Mouse (Mus musculus): Measurements from ENCODE around the gene Fam50b. TPM values are rescaled to one million over a fixed set of nuclear protein-coding genes. Genes with fewer than 3 reads are reported as not detected.

Gene Fam50b
- total RNA-seq, 1 experiment from 2014 or later, result not detected

DNA sequence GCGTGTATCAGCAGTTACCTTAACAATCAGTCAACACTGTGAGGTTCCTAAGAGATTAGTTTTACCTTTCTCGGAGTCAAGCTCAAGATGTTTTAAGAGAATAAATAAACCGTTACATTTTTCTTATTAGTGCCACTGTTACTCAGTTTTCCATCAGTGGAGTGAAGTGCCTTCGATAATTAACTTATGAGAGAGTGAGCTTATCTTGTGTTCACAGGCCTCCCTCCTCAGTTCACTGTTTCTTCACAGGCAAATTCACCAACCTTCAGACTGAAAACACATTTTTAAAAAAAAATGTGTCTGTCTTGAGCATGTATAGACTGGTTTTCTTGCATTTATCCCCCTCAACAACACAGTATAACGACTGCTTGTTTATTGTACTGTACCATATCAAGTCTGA, 52.0 kb downstream of the Fam50b start:
- ATAC-seq (replicated peaks; ENCODE audit: insufficient number of reproducible peaks, low FRiP score, low TSS enrichment, poor library complexity, severe bottlenecking), result no peak

DNA sequence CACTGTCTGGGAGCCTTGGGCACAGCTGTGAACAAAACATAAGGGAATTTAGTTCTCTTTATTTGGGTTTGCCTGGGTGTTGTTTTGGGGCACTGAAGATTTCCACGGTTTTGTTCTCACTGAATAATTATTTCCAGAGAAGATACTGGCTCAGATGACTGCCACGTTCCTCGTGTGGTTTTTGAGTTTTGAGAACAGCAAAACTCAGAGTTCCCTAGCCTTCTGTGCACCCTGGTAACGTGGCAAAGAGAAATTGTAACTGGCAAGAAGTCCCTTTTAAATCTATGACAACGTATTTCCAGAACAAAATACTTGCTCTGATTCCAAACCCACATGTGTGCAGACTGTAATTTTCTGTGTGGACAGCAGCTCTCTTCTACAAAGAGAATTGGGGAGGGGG, 52.9 kb downstream of the Fam50b start:
- ATAC-seq (replicated peaks; ENCODE audit: insufficient number of reproducible peaks, low FRiP score, low TSS enrichment, poor library complexity, severe bottlenecking), result no peak

DNA sequence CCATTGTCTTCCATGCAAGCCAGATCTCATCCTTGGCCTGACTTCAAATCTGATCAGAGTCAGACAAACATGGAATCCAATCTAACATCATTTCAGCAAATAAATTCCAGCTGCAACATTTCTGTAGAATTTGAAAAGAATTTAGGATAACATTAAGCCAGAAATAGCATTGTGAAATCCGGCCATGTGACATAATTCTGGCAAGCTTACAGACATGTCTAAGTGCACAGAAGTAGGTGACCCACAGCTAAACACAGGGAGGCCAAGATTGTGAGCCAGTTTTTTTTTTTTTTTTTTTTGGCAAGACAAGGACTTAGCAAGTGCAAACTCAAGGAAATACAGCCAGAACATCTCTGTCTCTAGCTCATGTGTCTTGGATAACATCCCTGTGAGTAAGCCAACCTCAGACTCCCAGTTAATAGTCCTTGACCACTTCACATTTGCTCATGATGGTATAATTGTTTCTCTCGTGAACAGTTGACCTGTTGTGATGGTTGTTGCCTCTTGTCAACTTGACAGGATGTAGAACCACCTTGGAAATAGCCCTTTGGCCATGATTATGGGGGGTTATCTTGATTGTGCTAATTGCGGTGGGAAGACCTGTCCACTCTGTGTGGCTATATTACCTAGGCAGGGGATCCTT, 54.6 kb downstream of the Fam50b start:
- no peak for ATAC-seq (replicated peaks; ENCODE audit: insufficient number of reproducible peaks, low FRiP score, low TSS enrichment, poor library complexity, severe bottlenecking)

DNA sequence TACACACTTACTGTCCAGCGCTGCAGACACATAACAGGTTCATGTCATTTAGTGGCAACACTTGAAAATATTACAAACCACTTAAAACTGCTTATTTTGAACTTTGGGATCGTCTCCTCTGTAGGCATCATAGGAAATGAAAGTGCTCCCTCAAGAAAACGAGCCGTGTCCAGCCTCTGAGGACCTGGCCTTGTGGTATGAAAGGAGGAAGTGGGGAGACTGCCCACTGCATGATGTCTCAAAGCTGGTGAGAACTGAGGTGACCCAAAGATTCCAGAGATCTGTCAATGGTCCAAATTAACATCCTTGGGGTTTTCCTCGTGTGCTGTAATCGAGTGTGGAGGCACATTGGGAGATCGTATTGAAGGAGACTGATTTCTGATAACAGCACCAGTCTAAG, 58.4 kb downstream of the Fam50b start:
- ATAC-seq (replicated peaks; ENCODE audit: insufficient number of reproducible peaks, low FRiP score, low TSS enrichment, poor library complexity, severe bottlenecking), result no peak

DNA sequence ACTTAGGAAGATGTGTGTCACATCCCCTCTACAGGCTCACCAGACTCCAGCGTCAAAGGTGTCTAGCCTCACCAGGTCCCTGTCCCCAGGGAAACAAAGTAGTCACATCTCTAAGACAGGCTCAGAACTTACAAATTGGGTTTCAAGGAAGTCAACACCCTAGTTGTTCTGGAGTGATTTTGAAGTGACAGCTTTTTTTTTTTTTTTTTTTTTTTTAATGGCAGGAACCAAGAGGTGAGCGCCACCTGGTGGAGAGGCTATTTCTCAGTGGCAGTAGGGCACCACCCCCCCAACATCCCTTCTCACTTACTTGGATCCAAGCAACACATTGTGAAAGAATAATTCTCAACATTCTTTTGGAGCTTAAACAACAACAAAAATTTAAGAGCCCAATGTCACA, 59.2 kb downstream of the Fam50b start:
- no peak for ATAC-seq (replicated peaks; ENCODE audit: insufficient number of reproducible peaks, low FRiP score, low TSS enrichment, poor library complexity, severe bottlenecking)

DNA sequence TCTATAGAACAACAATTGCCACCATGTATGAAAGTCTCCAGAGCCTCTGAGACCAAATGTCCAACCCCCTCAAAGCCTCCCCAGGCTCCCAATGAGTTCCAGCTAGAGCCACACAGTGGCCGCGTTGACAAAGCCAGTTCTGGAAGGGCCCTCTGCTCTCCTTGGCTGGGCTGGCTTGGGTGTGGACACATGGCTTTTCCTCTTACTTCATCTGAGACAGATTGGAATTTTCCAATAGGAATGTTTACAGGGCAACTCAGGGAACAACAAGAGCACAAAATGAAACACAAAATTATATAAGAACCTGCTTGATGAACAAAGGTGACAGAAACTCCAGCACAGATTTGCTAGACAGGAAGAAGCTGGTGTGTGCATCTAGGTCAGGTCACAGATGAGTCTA, 59.8 kb downstream of the Fam50b start:
- ATAC-seq (replicated peaks; ENCODE audit: insufficient number of reproducible peaks, low FRiP score, low TSS enrichment, poor library complexity, severe bottlenecking), result no peak

Other genes starting within 250 kb of the Fam50b start
- 1.7 to 4.9 TPM (median 2.8 TPM) in 3 replicates for gene Pxdc1, start 81.4 kb upstream of the Fam50b start, total RNA-seq (2017)
- 177 to 290 TPM (median 189 TPM) in 3 replicates for gene Prpf4b, start 140.5 kb downstream of the Fam50b start, total RNA-seq (2017)
- 0.48 TPM in 1 of 3 replicates, not detected in the others for gene Fam217a, start 189.5 kb downstream of the Fam50b start, total RNA-seq (2017)
- not detected in 3 replicates for gene 4933417A18Rik, start 189.6 kb downstream of the Fam50b start, total RNA-seq (2017)
- 1.4 TPM in 1 of 3 replicates, not detected in the others for gene Eci3, start 229.0 kb downstream of the Fam50b start, total RNA-seq (2017)